Mouse (Mus musculus) cerebral cortex, adult 2 months (tissue): Measurements from ENCODE around the gene Akr1b8.

ENCODE experiments used
- WGBS: fragments of 180-500 bp; shearing (Covaris S2); methylation state at CpG from one replicate; pipeline ENCODE4 v1.1.7; 2018; 5-methylcytosine and 5-hydroxymethylcytosine counted together

Gene Akr1b8

DNA sequence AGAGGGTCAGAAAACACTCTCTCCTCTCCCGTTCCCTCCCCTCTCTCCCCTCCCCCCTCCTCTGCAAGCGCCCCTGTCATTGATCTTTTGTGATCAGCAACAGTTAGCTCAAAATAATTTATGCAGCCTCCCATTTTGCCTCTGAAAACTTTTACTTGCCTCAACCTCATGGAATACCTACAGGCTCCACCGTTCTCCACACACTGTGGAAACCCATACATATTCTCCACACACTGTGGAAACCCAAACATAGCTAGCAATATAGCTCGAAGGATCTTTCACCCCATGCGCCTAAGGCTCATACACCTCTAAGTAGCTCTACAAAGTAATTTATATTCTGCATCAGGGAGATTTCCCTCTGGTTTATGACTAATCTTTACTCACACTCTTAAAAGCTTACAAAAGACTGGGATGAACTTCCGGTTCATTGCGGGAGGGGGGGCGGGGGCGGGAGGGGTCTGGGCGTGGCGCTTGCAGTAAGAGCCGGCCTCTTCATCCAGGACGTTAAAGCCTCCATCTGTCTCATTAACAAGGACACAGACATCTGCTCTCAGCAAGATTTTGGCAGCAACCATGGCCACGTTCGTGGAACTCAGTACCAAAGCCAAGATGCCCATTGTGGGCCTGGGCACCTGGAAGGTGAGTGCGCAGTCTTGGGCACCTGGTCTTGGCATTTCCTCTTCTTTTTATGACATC, at the start of gene Akr1b8:
Akr1b8 (plus strand) TSS at position 462 of the 696 bp plus-strand sequence.
- 23% methylated on average over 16 of the region's 16 CpGs for WGBS

DNA sequence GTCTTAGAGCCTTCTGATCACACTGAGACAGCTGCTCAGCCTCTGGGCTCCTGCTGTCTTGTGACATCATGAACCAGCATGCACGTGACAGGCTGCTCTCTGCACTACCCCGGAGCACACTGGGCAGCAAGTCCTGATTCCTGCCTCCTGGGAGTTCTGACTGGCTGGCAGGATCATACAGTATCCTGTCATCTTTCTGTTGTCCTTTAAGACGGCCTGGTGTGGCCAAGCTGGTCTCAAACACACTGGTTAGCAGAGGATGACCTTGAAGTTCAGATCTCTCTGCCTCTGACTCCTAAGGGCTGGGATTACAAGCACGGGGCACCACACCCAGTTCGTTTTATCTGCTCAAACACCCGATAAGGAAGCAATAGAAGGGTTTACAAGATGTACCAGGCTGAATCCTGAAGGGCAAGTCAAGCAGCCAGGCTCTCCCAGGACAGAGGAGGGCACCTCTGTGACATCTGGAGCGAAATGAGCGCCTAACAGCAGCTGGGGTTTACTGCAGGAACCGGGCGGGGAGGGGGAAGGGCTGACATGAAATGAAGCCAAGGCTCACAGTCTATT, 49.2 kb upstream of the Akr1b8 start:
- WGBS, result 70% methylated on average over 10 of the region's 10 CpGs

DNA sequence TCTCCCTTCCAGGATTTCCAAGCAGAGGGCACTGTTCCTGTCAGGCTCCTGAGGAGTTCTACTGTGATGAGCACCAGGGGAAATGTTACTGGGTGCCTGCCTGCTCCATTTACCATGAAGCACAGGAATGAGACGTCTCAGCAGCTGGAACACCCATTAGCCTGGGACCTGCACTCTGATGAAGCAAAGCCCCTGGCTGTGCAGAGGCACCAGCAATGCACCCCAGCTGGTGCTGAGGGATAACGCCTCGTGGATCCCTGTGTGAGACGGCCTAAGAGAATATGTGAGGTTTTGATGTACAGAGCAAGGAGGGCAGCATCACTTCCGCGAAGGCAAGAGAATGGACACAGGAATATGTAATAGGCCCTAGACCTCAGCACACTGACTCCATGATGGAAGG, 47.1 kb upstream of the Akr1b8 start:
- 93% methylated on average over 6 of the region's 6 CpGs for WGBS

DNA sequence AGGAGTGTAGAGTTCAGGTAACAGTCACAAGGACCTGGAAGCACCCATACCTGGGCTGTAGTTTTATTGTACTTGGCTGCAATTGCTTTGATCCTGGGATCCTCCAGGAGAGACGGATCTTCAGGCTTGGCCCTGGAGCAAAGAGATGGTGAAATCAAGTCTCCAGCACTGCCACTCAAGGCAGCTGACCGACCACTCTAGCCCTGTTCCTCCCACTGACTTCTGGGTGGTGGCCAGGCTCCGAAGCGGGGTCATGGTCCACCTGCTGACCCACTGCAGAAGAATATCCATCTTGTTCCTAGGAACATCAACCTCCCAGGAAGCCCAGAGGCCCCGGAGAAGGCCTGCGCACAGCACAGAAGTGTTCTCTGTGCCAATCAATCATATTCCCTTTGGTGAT, 44.4 kb upstream of the Akr1b8 start:
- 95% methylated on average over 6 of the region's 6 CpGs for WGBS

DNA sequence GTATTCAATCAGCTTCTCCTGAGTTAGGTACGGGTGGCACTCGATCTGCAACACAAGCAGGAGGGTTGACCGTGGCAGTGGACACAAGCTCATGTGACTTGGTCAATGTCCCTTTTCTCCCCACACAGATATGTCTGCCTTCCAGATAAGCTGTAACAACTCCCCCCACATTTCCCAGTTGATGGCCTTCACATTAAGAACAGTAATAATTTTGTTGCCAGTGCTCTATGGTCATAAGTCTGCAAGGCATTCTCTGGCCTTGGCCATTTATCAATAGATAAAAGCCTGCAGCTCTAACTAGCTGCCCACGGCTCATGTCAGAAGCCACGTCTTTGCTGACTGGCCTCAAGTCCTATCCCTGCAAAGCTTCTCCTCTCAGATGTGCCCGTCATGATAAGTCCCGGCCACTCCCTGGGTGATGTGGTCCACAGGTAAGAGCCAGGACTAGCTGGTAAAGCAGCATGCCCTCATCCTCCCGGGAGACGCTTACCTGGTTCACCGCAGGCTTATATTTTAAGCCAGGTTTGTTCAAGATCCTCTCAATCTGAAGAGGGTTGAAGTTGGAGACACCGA, 43.8 kb upstream of the Akr1b8 start:
- WGBS, result 97% methylated on average over 11 of the region's 11 CpGs

DNA sequence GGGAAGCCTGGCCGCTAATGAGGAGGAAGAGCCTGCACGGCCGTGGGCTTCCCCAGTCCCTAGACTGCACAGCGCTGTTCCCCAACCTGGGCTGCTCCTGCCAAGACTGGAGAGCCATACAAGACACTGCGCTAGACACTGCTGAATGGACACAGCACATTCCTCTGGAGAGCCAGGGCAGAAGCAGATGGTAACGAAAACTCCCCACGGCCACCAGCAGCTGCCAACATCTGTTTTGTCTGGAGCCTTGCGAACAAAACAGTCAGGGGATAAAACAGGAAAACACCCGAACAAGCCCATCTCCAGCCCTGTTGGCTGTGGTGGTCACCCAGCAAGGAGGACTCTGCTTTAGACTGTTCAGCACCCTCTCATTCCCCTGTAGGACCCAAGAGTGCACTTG, 40.5 kb upstream of the Akr1b8 start:
- WGBS, result 78% methylated on average over 9 of the region's 9 CpGs

DNA sequence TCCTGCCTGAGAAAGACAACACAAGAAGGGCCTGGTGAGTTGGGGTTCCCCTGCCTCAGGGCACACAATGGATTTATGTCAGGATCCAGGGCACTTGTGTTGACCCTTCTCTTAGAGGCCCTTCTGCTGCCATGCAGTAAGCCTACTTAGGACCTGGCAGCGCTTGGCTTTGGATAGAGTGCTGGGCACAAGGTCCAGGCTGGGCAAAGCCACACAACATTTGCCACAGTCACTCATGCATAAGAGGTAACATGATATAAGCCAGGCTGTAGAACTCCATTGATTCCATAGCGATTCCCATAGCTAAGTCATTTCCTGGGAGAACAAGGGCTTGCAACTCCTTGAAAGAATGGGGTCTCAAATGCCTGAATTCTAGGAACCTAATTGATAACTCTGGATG, 40.0 kb upstream of the Akr1b8 start:
- WGBS, result 98% methylated on average over 2 of the region's 2 CpGs

- WGBS, result 1% methylated on average over 60 of the region's 60 CpGs
Measured at GRCm38 (mm10) chr6:34316854-34317771, 36.8 kb upstream of the Akr1b8 start, which contains the start of gene Akr1b3. TSS of gene Akr1b3 (minus strand) at chr6:34317478.

- 41% methylated on average over 5 of the region's 5 CpGs for WGBS
Measured at GRCm38 (mm10) chr6:34318172-34318571, 35.7 kb upstream of the Akr1b8 start.

GRCm38 (mm10) chr6:34318636-34319035, 35.3 kb upstream of the Akr1b8 start:
- 82% methylated on average over 6 of the region's 6 CpGs for WGBS

DNA sequence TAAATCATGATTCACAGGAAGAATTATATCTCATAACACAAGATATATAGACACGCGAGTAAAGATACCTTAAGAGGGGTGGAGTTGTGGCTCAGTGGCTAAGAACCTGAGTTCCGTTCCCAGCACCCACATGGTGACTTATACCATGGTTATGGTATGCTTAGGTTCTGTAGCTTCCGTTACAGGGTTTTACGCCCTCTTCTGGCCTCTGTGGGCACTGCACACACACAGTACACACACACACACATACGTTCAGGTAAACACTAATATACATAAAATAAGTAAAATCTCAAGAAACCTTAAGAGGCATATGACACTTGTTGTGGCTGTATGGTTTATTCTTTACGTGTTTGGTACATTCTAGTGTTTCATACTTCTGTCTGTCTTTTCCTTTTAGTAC, 31.8 kb upstream of the Akr1b8 start:
- WGBS, result 96% methylated on average over 7 of the region's 7 CpGs

DNA sequence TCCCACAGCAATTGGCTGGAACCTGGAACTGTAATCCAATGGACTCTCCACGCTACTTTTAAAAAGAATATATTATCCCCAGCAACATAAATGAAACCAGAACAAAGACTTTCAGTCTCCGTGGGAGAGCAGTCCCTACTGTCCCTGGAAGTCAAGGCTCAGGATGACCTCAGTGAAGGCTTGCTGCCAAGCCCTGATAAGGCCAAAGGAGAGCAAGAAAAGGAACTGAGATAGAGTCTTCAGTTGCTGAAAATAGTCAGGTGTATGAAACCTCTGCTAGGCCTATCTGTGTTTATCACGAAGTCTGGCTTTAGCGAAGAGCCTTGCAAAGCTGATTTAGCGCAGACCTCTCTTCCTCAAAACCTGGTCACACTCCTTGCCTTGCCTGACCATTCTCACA, 22.5 kb upstream of the Akr1b8 start:
- 87% methylated on average over 5 of the region's 5 CpGs for WGBS

- WGBS, result 90% methylated on average over 12 of the region's 12 CpGs
Measured at GRCm38 (mm10) chr6:34331804-34332203, 22.1 kb upstream of the Akr1b8 start.

GRCm38 (mm10) chr6:34334673-34335072, 19.2 kb upstream of the Akr1b8 start:
- 76% methylated on average over 5 of the region's 5 CpGs for WGBS

DNA sequence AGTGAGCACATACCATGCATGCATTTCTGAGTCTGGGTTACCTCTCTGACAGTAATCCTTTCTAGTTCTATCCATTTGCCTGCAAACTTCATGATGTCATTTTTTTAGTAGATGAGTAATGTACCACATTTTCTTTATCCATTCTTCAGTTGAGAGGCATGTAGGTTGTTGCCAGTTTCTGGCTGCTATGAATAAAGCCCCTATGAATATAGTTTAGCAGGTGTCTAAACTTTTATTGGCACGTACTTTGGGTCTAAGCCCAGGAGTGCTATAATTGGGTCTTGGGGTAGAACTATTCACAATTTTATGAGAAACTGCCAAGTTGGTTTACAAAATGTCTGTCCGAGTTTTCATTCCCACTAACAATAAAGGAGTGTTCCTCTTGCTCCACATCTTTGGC, 16.1 kb upstream of the Akr1b8 start:
- 42% methylated on average over 2 of the region's 2 CpGs for WGBS

GRCm38 (mm10) chr6:34341991-34342390, 11.9 kb upstream of the Akr1b8 start:
- 85% methylated on average over 4 of the region's 4 CpGs for WGBS

DNA sequence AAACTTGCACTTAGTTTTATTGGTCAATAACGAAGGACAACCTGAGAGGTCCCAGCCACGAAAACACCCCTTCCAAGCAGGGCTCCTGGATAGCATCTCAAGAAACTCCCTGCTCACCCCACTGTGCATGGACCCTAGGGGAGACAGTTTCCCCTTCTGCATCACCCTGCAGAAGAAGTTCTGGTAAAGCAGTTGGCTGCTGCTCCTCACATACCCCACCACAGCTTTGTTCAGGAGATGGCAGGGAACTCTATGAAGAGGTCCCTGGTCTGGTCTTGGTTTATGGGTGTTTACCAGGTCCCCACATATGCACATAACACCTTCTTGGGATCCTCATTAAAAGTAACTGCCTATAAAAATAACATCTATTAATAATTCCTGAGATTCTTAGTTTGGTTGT, 11.4 kb upstream of the Akr1b8 start:
- 94% methylated on average over 2 of the region's 2 CpGs for WGBS

DNA sequence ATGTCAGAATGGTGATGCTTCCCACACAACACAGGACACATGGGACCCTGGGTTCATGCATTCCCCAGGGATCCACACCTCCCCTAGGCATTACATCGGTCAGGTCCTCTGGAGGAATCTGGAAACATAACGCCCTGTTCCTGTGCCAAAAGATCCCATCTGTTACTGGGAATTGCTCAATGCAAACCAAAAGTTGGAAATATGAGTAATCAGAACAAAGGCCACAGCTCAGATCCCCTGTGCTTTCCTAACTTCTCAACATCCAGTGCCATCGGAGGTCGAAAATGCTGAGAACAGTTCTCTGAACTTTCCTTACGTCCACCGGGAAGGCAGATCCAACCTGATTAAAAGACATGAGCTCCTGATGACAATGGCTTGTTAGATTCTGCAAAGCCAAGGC, 10.5 kb upstream of the Akr1b8 start:
- WGBS, result 81% methylated on average over 6 of the region's 6 CpGs

- 70% methylated on average over 10 of the region's 10 CpGs for WGBS
Measured at GRCm38 (mm10) chr6:34344135-34344850, 9.6 kb upstream of the Akr1b8 start.

DNA sequence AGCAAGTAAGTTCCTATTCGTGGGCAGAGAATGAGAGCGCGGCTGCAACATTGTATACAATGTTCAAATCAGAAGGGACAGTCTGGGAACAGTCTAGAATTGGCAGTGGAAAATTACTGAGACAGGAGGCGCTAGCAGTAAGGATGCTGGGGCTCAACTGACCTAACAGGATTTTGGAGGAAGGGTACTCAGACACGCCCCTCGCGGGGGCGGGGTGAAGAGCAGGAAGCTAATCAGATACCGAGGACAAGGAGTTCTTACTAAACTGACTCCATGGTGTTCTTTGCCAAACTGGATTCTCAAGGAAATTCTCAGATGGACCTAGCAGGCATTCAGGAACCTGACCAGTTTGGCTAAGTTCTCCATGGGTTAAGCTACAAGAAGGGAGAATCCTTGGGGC, 9.0 kb upstream of the Akr1b8 start:
- WGBS, result 24% methylated on average over 9 of the region's 9 CpGs

- WGBS, result 40% methylated on average over 14 of the region's 14 CpGs
Measured at GRCm38 (mm10) chr6:34346096-34346898, 7.6 kb upstream of the Akr1b8 start.
